Mouse (Mus musculus): Measurements from ENCODE around the gene Izumo3.

GRCm38 (mm10) chr4:92095951-92096350, 51.1 kb downstream of the Izumo3 start:
- TF ChIP-seq CTCF (IDR thresholded peaks at IDR 0.05; ENCODE audit: insufficient read depth, low read depth, low read length) (no peak), POLR2A (IDR thresholded peaks at IDR 0.05; ENCODE audit: insufficient read depth, low read depth, low read length) (no peak)

Measured in olfactory bulb, adult 2 months (tissue).